Mouse (Mus musculus) limb, embryonic 14.5 days (tissue): ENCODE data around the gene Hist1h3a. TPM values are rescaled to one million over a fixed set of nuclear protein-coding genes. Genes with fewer than 3 reads are reported as not detected.
"Not testable (repeated sequence)": the region's sequence is repeated elsewhere in the genome, so short reads cannot be mapped to it uniquely, and the experiment has no call there.

ENCODE experiments used
- ATAC-seq: fragments of 200-750 bp; cut with Nextera tagmentation; 2 replicates; pipeline ENCODE4 v1.8.0; 2017; ENCODE audit warnings: low read depth, moderate number of reproducible peaks, moderate TSS enrichment; ENCODE audit not compliant: low FRiP score
- DNase-seq: peaks from one replicate; pipeline ENCODE4 v3.0.0-alpha.2; 2015; ENCODE audit warnings: low spot score
- H3K27ac ChIP-seq: fragments of 300-500 bp; sonication (generic); replicated peaks from 2 replicates; pipeline ENCODE4 v1.5.1; 2014; ENCODE audit warnings: low read depth, mild to moderate bottlenecking, low read length, moderate library complexity, mixed read lengths
- H3K27me3 ChIP-seq: fragments of 300-500 bp; sonication (generic); 2 replicates; pipeline ENCODE4 v1.6.1; 2014; ENCODE audit warnings: low read length, mixed read lengths; ENCODE audit not compliant: control insufficient read depth, insufficient read depth
- H3K36me3 ChIP-seq: fragments of 300-500 bp; sonication (generic); 2 replicates; pipeline ENCODE4 v1.6.1; 2014; ENCODE audit warnings: mild to moderate bottlenecking, low read length, moderate library complexity, mixed read lengths; ENCODE audit not compliant: control insufficient read depth, insufficient read depth
- H3K4me1 ChIP-seq: fragments of 300-500 bp; sonication (generic); 2 replicates; pipeline ENCODE4 v1.6.1; 2014; ENCODE audit warnings: antibody characterized with exemption, low read length, mixed read lengths; ENCODE audit not compliant: control insufficient read depth, insufficient read depth
- H3K4me2 ChIP-seq: fragments of 300-500 bp; sonication (generic); replicated peaks from 2 replicates; pipeline ENCODE4 v1.6.1; 2014; ENCODE audit warnings: low read depth, mild to moderate bottlenecking, low read length, moderate library complexity; ENCODE audit not compliant: severe bottlenecking
- H3K4me3 ChIP-seq: fragments of 300-500 bp; sonication (generic); replicated peaks from 2 replicates; pipeline ENCODE4 v1.5.1; 2014; ENCODE audit warnings: low read length
- H3K9ac ChIP-seq: fragments of 300-500 bp; sonication (generic); 2 replicates; pipeline ENCODE4 v1.6.1; 2014; ENCODE audit warnings: mild to moderate bottlenecking, low read depth, low read length, moderate library complexity; ENCODE audit not compliant: severe bottlenecking
- H3K9me3 ChIP-seq: fragments of 300-500 bp; sonication (generic); 2 replicates; pipeline ENCODE4 v1.6.1; 2016; ENCODE audit warnings: low read length; ENCODE audit not compliant: control insufficient read depth
- POLR2A ChIP-seq: fragments of 200-500 bp; IDR thresholded peaks from 2 replicates; pipeline ENCODE4 v1.8.0; 2012; ENCODE audit warnings: inconsistent platforms, mild to moderate bottlenecking, moderate library complexity, borderline replicate concordance; ENCODE audit not compliant: insufficient read depth, insufficient read length; ENCODE audit errors: extremely low read depth
- WGBS: fragments of 180-500 bp; shearing (Covaris S2); extraction: QIAGEN DNeasy Blood & Tissue Kit; methylation state at CpG from one replicate; pipeline ENCODE4 v1.1.7; 2014; 5-methylcytosine and 5-hydroxymethylcytosine counted together
- polyA plus RNA-seq, 2 experiments: library from polyadenylated mRNA; depleted of rRNA in 1 of 2; stranded (reverse) in 1 of 2; unstranded in 1 of 2; fragments of >200 nt; fragmentation: Nextera tagmentation in 1 of 2; extraction: Ambion mirVana in 1 of 2; gene quantifications; 2 replicates each; pipeline versions ENCODE4 v1.2.1 to v1.2.3; 2012 to 2014

The Hist1h3a gene
- polyA plus RNA-seq, 2 experiments, result 7.8 to 39.9 TPM

DNA sequence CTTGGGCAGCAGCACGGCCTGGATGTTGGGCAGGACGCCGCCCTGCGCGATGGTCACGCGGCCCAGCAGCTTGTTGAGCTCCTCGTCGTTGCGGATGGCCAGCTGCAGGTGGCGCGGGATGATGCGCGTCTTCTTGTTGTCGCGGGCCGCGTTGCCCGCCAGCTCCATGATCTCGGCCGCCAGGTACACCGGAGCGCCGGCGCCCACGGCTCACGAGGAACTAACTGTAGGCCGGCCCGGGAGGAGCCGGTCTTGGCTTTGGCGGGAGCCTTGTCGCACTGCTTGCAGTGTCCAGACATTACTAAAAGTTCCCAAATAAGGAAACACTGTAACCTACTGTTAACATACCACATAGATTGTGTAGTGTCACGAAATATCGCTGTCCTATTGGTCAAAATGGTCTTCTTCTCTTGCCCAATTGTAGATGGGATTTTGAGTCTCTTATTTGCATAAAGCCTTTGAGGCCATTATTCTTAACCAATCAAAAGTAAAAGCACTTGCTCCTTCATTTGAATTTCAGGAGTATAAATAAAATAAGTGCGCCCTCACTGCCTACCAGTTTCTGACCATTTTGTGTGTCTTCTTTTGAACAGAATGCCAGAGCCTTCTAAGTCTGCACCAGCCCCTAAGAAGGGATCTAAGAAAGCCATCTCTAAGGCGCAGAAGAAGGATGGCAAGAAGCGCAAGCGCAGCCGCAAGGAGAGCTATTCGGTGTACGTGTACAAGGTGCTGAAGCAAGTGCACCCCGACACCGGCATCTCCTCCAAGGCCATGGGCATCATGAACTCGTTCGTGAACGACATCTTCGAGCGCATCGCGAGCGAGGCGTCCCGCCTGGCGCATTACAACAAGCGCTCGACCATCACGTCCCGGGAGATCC is 15.7 kb downstream of the Hist1h3a start, which contains the start of gene Hist1h2bb:
TSS of gene Hist1h2bb (plus strand) at position 534 of the 880 bp plus-strand sequence.
- H3K9ac ChIP-seq, result peak within 1 kb of the TSS; percentile 59
- not testable (repeated sequence) for H3K27me3 ChIP-seq, H3K36me3 ChIP-seq, H3K9me3 ChIP-seq
- ATAC-seq (peak; percentile 87), DNase-seq (peak; percentile 95)
- WGBS, result 1% methylated on average over 32 of the region's 58 CpGs
- peak within 1 kb of the TSS; percentile 96 for H3K27ac ChIP-seq
- H3K4me2 ChIP-seq, result peak within 1 kb of the TSS; percentile 69
- peak; percentile 63; the same call in 1 of the 2 replicates for TF ChIP-seq POLR2A
- H3K4me1 ChIP-seq, result 0 out of 2 replicates have a peak, but pooled peaks cover 11% of the 10 kb centered on the region
- peak within 1 kb of the TSS; percentile 42 for H3K4me3 ChIP-seq

DNA sequence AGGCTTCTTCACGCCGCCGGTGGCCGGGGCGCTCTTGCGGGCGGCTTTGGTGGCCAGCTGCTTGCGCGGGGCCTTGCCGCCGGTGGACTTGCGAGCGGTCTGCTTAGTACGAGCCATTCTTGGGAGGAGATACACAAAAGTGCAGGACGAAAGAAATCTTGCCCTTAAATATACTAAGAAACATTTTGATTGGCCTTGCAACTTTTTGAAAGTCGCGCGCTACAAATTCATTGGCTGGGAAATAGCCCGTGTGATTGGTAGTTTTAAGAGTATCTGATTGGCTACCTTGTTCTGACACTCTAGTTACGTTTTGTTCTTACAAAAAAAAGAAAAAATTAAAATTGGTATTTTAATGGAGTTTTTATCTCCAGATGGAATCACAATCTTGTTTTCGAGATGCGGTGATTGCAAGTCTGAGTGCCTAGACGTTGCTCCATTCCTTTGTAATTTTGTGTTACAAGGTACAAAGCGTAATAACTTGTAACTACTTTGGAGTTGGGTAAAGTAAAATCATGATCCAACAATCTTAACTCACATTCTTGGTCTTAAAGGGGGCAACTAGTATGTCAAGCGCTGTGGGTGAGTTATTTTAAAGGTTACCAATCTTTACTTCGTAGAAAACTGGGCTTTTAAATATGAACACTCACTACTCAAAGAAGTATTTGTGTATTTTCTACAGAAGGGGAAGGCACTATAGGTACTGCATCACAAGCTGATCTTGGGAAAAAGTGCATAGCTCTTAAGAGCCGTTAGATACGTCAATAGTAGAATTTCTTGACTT is 16.6 kb downstream of the Hist1h3a start, which contains the start of gene Hist1h3c:
TSS of gene Hist1h3c (minus strand) at position 222 of the 781 bp plus-strand sequence.
- no peak; the same call in 1 of the 2 replicates for TF ChIP-seq POLR2A
- peak within 1 kb of the TSS; percentile 59 for H3K9ac ChIP-seq
- H3K9me3 ChIP-seq, result no peaks in the 10 kb centered on the region
- no peaks in the 10 kb centered on the region for H3K27me3 ChIP-seq
- peak within 1 kb of the TSS; percentile 96 for H3K27ac ChIP-seq
- H3K36me3 ChIP-seq, result no peaks in the 10 kb centered on the region
- peak; percentile 95 for DNase-seq
- H3K4me3 ChIP-seq, result peak within 1 kb of the TSS; percentile 42
- peak within 1 kb of the TSS; percentile 69 for H3K4me2 ChIP-seq
- ATAC-seq, result peak; percentile 71
- H3K4me1 ChIP-seq, result peaks cover 16% of the 10 kb centered on the region
- under 1% methylated on average over 23 of the region's 28 CpGs for WGBS

DNA sequence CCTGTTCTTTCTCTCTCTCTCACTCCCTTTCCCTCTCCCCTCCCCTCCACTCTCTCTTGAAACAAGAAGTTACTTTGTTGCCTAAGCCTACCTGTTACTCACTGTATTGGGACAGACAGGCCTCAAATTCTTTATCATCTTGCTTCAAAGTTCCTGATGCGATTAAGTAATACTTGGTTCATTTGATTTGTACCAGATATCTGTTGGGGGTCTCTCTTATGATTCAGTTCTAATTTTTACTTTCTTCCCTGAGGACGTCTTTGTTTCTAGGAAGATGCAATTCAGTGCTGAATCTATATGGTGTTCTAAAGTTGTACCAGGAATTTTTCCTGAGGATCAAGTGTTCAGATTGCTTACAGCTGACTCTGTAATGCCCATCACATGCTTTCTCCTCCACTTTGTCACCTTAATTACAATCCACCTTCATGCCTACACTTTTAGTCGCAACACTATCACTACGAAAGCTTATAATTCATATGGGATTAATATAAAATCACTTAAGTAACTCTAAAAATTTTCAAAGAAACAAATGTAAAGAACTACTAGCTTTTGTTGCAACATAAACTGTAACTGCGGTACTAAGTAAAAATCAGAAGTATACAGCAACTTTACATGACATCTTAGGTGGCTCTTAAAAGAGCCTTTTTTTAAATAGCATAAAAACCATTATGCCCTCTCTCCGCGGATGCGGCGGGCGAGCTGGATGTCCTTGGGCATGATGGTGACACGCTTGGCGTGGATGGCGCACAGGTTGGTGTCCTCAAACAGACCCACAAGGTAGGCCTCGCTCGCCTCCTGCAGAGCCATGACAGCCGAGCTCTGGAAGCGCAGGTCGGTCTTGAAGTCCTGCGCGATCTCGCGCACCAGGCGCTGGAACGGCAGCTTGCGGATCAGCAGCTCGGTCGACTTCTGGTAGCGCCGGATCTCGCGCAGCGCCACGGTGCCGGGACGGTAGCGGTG is 17.5 kb downstream of the Hist1h3a start:
- DNase-seq, result no peak
- Histone ChIP-seq H3K4me1 (peaks cover 20% of the 10 kb centered on the region), H3K9ac (peak overlapping the region; percentile 49), H3K9me3 (no peaks in the 10 kb centered on the region), H3K4me2 (peak overlapping the region; percentile 69), H3K27ac (peak overlapping the region; percentile 73), H3K27me3 (no peaks in the 10 kb centered on the region), H3K36me3 (no peaks in the 10 kb centered on the region), H3K4me3 (peak overlapping the region; percentile 42)
- no peak for ATAC-seq
- no peak for TF ChIP-seq POLR2A
- 1% methylated on average over 13 of the region's 36 CpGs for WGBS

DNA sequence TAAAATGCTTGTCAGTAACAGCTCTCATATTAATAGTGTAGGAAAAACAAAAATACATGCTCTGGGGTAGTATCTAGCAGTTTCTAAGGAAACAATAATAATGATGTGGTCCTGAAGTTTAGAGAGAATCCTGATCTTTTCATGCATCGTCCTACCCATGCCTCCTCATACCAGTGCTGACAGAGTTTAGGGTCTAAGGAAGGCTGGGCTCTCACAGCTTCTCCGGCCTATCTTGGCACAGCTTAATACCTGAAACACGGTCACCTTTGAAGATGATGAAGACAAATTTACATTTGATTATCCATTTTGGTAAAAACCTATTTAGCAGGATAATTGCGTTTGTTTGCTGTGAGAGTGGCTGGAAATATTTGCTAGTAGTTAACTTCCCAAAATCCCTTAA is 18.2 kb downstream of the Hist1h3a start:
- Histone ChIP-seq H3K36me3 (no peaks in the 10 kb centered on the region), H3K9ac (peak overlapping the region; percentile 49), H3K9me3 (no peaks in the 10 kb centered on the region), H3K4me3 (peak overlapping the region; percentile 42; the same call in 1 of the 2 replicates), H3K27ac (peak overlapping the region; percentile 73), H3K4me2 (peak overlapping the region; percentile 41; the same call in 1 of the 2 replicates), H3K4me1 (peaks cover 20% of the 10 kb centered on the region), H3K27me3 (no peaks in the 10 kb centered on the region)
- no peak for DNase-seq
- 38% methylated on average over 4 of the region's 4 CpGs for WGBS
- no peak for ATAC-seq
- 0 out of 2 replicates have a peak, but pooled peaks have one; percentile 16 for TF ChIP-seq POLR2A
